Mouse (Mus musculus) kidney, adult 2 months (tissue): ENCODE data around the gene Tas1r2. TPM values are rescaled to one million over a fixed set of nuclear protein-coding genes. Genes with fewer than 3 reads are reported as not detected.

Source experiments
- DNase-seq: peaks from one replicate; pipeline ENCODE4 v3.0.0; 2021
- H3K27ac ChIP-seq: fragments of 200-500 bp; 2 replicates; pipeline ENCODE4 v1.5.1; 2012; ENCODE audit warnings: low read depth, low read length, control low read depth, inconsistent platforms; ENCODE audit not compliant: insufficient read depth
- H3K27me3 ChIP-seq: fragments of 200-500 bp; replicated peaks from 2 replicates; pipeline ENCODE4 v1.6.1; 2012; ENCODE audit warnings: mild to moderate bottlenecking, moderate library complexity, low read length, inconsistent platforms; ENCODE audit not compliant: control insufficient read depth, insufficient read depth
- H3K36me3 ChIP-seq: fragments of 200-500 bp; 2 replicates; pipeline ENCODE4 v1.6.1; 2012; ENCODE audit warnings: mild to moderate bottlenecking, moderate library complexity, low read length, inconsistent platforms; ENCODE audit not compliant: control insufficient read depth, insufficient read depth
- H3K4me1 ChIP-seq: fragments of 200-500 bp; 2 replicates; pipeline ENCODE4 v1.6.1; 2011; ENCODE audit warnings: low read length; ENCODE audit not compliant: control insufficient read depth, insufficient read depth
- H3K4me3 ChIP-seq: fragments of 200-500 bp; 2 replicates; pipeline ENCODE4 v1.5.1; 2011; ENCODE audit warnings: mild to moderate bottlenecking, low read depth, low read length, control low read depth; ENCODE audit not compliant: insufficient read depth
- CTCF ChIP-seq: fragments of 200-500 bp; conservative IDR thresholded peaks from 2 replicates; pipeline ENCODE4 v1.5.1; 2011; ENCODE audit warnings: low read depth, mild to moderate bottlenecking, control low read depth, low read length, moderate library complexity, mixed read lengths; ENCODE audit not compliant: insufficient read depth, insufficient read length
- POLR2A ChIP-seq: fragments of 200-500 bp; IDR thresholded peaks from one replicate; pipeline ENCODE4 v1.6.1; 2011; ENCODE audit warnings: low read depth, low read length, control low read depth
- WGBS: fragments of 180-500 bp; shearing (Covaris S2); methylation state at CpG from one replicate; pipeline ENCODE4 v1.1.7; 2018; 5-methylcytosine and 5-hydroxymethylcytosine counted together
- polyA plus RNA-seq: library from polyadenylated mRNA; depleted of rRNA; stranded (reverse); fragments of >200 nt; gene quantifications from 2 replicates; pipeline ENCODE4 v1.2.3, GENCODE M21; 2012

The Tas1r2 gene
- polyA plus RNA-seq, 1 experiment = 0.14 TPM

DNA sequence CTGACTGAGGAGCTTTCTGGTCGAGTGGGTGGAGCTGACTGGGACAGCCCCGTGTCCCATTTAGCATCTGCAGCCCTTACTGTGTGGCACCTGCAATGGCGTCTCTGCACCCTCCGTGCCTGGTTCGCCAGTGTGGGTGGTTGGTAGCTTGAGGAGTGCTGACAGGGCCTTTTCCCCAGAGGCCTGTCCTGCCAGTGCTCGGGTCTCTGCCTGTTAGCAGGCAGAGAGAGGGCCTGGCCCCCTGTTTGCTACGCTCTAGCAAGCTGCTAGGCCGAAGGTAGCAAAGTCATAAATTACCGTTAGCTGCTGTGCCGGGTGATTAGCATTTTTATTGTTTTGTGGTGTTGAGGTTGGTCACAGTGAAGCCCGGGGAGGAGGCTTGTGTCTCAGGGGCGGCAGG lies 13.5 kb upstream of the Tas1r2 start:
- peak; percentile 55 for DNase-seq
- H3K27ac ChIP-seq = no peak overlapping the region
- 26% methylated on average over 12 of the region's 12 CpGs for WGBS
- H3K36me3 ChIP-seq = peaks cover 1% of the 10 kb centered on the region
- H3K4me3 ChIP-seq = no peak overlapping the region
- H3K4me1 ChIP-seq = peaks cover 10% of the 10 kb centered on the region
- no peak for TF ChIP-seq POLR2A
- TF ChIP-seq CTCF = no peak
- no peaks in the 10 kb centered on the region for H3K27me3 ChIP-seq

GRCm38 (mm10) chr4:139640333-139640732 lies 13.0 kb upstream of the Tas1r2 start:
- H3K4me3 ChIP-seq = no peak overlapping the region
- H3K27ac ChIP-seq = no peak overlapping the region
- H3K4me1 ChIP-seq = peaks cover 10% of the 10 kb centered on the region
- no peaks in the 10 kb centered on the region for H3K27me3 ChIP-seq
- WGBS = 48% methylated on average over 12 of the region's 12 CpGs
- H3K36me3 ChIP-seq = peaks cover 3% of the 10 kb centered on the region
- DNase-seq = no peak
- no peak for TF ChIP-seq POLR2A
- TF ChIP-seq CTCF = no peak

DNA sequence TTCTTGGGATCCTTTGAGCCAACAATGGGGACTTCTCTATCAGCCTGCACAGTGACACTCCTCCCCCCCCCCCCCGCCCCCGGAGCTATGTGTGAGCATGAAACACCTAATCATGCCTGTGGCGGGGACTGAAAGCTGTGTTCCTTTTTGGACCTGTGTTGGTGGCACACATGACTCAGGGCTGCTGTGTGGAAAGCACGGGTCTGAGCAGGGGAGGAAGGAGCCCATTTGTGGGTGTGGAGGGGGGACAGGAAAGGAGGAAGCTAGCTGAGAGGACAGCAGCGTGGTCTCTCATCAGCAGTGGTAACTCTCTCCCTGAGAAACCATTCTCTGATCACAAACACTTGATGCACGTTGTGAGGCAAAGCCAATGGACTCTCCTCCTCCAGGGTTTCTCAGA lies 12.6 kb upstream of the Tas1r2 start:
- Histone ChIP-seq H3K27ac (no peak overlapping the region), H3K27me3 (no peaks in the 10 kb centered on the region), H3K4me3 (no peak overlapping the region), H3K4me1 (peaks cover 10% of the 10 kb centered on the region), H3K36me3 (peaks cover 3% of the 10 kb centered on the region)
- TF ChIP-seq CTCF = no peak
- TF ChIP-seq POLR2A = no peak
- WGBS = 63% methylated on average over 6 of the region's 6 CpGs
- no peak for DNase-seq

GRCm38 (mm10) chr4:139641829-139642425 lies 11.4 kb upstream of the Tas1r2 start:
- Histone ChIP-seq H3K27ac (no peak overlapping the region), H3K4me3 (no peak overlapping the region), H3K27me3 (no peaks in the 10 kb centered on the region), H3K36me3 (peaks cover 6% of the 10 kb centered on the region), H3K4me1 (peaks cover 10% of the 10 kb centered on the region)
- TF ChIP-seq CTCF = no peak
- TF ChIP-seq POLR2A = no peak
- no peak for DNase-seq
- WGBS = 51% methylated on average over 30 of the region's 30 CpGs

DNA sequence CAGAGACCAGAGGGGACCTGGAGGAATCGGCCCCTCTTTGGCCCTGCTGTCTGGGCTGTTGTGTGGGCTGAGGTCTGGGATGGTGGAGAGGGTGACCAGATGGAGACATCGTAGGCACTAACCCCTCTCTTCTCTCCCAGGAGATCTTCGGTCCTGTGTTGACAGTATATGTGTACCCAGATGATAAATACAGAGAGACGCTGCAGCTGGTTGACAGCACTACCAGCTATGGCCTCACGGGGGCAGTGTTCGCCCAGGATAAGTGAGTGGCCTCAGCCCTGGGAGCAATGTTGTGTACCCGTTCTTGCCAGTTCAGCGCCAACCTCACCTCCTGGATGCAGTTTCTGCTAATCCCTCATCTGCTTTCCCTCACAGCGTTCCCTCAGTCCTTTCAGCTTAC lies 9.4 kb upstream of the Tas1r2 start:
- Histone ChIP-seq H3K27ac (no peak overlapping the region), H3K27me3 (no peaks in the 10 kb centered on the region), H3K36me3 (peaks cover 12% of the 10 kb centered on the region), H3K4me3 (no peak overlapping the region), H3K4me1 (peaks cover 5% of the 10 kb centered on the region; the same call in 1 of the 2 replicates)
- peak; percentile 67 for DNase-seq
- 21% methylated on average over 9 of the region's 9 CpGs for WGBS
- peak; percentile 90 for TF ChIP-seq CTCF
- no peak for TF ChIP-seq POLR2A

GRCm38 (mm10) chr4:139646916-139647315 lies 6.4 kb upstream of the Tas1r2 start:
- TF ChIP-seq CTCF (peak; percentile 47), POLR2A (no peak)
- DNase-seq = no peak
- H3K27me3 ChIP-seq = no peaks in the 10 kb centered on the region
- no peak overlapping the region for H3K4me3 ChIP-seq
- WGBS = 93% methylated on average over 7 of the region's 7 CpGs
- no peak overlapping the region for H3K27ac ChIP-seq
- no peaks in the 10 kb centered on the region for H3K4me1 ChIP-seq
- peaks cover 12% of the 10 kb centered on the region for H3K36me3 ChIP-seq

DNA sequence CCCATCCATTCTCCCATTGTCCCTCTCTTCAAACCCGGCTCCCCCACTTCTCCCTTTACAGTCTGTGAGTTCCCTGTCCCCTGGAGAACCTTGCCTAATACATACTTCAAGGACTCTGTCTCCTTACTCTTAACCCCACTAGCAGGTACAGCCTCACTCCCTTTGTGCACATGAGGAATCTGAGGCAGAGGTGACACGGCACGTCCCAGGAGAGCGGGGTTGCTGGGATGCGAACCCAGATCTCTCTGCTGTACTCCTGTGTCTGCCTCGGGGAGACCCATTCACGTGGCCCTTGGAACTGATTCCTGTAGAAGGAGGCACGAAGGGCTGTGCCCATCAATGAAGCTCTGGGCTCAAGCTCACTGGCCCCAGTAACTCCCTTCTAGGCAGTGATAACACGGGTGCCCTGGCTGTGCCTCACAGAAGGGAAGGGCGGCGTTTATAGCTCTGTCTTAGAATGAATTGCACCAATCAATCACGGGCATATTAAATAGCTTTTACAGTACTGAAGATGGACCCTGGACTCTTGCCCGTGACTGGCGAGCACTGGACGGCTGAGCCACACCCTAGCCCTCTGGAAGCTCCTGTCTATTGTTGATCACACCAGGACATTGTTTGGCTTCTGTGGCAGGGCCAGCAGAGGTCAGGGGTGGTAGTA lies 3.1 kb upstream of the Tas1r2 start:
- H3K36me3 ChIP-seq = peaks cover 9% of the 10 kb centered on the region; the same call in 1 of the 2 replicates
- DNase-seq = no peak
- H3K4me3 ChIP-seq = no peak overlapping the region
- H3K27me3 ChIP-seq = no peaks in the 10 kb centered on the region
- no peaks in the 10 kb centered on the region for H3K4me1 ChIP-seq
- no peak overlapping the region for H3K27ac ChIP-seq
- 65% methylated on average over 15 of the region's 15 CpGs for WGBS
- no peak for TF ChIP-seq POLR2A

- Histone ChIP-seq H3K36me3 (peaks cover 9% of the 10 kb centered on the region; the same call in 1 of the 2 replicates), H3K27ac (no peak overlapping the region), H3K4me3 (no peak overlapping the region), H3K4me1 (no peaks in the 10 kb centered on the region), H3K27me3 (no peaks in the 10 kb centered on the region)
- no peak for DNase-seq
- 48% methylated on average over 11 of the region's 11 CpGs for WGBS
- no peak for TF ChIP-seq CTCF
- no peak for TF ChIP-seq POLR2A
These were observed 2.4 kb upstream of the Tas1r2 start for GRCm38 (mm10) chr4:139650907-139651306.
